Mouse (Mus musculus): ENCODE results near the gene Abcd3.

DNA sequence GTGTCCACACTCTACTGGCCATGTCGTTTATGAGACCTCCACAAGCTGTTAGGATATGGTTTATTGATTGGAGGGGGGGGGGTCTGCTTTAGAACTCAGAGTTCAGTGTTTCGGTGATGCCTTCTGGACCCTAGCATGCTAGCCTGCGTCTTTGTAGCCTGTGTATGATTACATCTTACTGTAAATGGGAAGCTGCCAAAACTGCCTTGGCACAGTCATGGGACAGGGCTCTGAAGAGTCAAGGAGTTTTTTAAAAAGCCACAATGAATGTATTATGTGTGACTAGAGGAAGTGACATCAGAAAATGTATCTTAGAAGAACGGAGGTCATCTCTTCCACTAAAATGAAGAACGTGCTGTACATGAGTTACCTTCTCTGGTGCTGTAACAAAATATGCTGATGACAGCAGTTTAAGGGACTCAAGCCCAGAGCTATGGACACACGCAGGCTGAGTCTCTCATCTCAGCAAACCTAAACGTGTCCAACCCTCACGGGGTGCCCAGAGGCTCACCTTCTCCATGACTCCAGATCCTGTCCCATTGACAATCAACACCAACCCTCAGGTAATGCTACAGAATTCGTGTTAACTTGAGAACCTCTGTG, 26.4 kb upstream of the Abcd3 start:
- TF ChIP-seq POLR2A (IDR thresholded peaks at IDR 0.05; ENCODE audit: insufficient read depth, low read depth, low read length) (no peak), CTCF (IDR thresholded peaks at IDR 0.05; ENCODE audit: insufficient read depth, low read depth, low read length) (no peak)

Data from olfactory bulb, adult 2 months (tissue).